Mouse (Mus musculus): ENCODE measurements around the gene Chtf18. TPM values are rescaled to one million over a fixed set of nuclear protein-coding genes. Genes with fewer than 3 reads are reported as not detected.
A peak's percentile ranks its signal among the peaks of the same experiment; 100 is the strongest.

Gene Chtf18
- polyA plus RNA-seq, 1 experiment: 10.6 TPM

DNA sequence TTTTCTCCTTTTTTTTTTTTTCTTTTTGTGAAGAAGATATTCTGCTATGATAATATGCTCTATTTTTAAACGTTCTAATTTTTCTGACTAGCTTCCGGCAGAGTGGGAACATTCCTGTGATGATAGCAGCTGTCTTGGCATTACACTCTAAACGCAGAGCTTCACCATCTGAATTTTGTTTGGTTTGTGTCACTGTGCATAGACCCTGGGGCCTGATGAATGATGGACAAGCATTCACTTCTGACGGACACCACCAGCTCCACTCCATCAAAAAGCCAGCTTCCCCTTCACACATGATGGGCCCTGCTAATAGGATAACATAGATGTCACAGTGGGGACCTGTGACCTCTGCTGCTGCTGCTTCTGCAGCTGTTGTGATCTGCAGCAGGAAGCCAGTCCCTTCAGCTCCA, 34.3 kb upstream of the Chtf18 start:
- TF ChIP-seq POLR2A (IDR thresholded peaks at IDR 0.05; ENCODE audit: low read depth, low read length): no peak
- no peak for TF ChIP-seq CTCF (IDR thresholded peaks at IDR 0.05; ENCODE audit: extremely low read depth, insufficient read depth, insufficient read length, insufficient replicate concordance)
- H3K4me3 ChIP-seq (ENCODE audit: extremely low read depth, insufficient read depth, insufficient read length): no peak overlapping the region
- H3K36me3 ChIP-seq (ENCODE audit: control insufficient read depth, insufficient read depth, low read length): no peaks in the 10 kb centered on the region
- peaks cover 2% of the 10 kb centered on the region; the same call in 1 of the 2 replicates for H3K4me1 ChIP-seq (ENCODE audit: control insufficient read depth, insufficient read depth, insufficient read length)
- DNase-seq (ENCODE audit: low read depth in 1 of 2, low spot score in 2 of 2): no peak
- H3K27me3 ChIP-seq (ENCODE audit: control insufficient read depth, insufficient read depth, low read length): no peaks in the 10 kb centered on the region
- peak overlapping the region; percentile 22 for H3K27ac ChIP-seq (ENCODE audit: insufficient read depth, low read length)
- WGBS: 57% methylated on average over 4 of the region's 4 CpGs

DNA sequence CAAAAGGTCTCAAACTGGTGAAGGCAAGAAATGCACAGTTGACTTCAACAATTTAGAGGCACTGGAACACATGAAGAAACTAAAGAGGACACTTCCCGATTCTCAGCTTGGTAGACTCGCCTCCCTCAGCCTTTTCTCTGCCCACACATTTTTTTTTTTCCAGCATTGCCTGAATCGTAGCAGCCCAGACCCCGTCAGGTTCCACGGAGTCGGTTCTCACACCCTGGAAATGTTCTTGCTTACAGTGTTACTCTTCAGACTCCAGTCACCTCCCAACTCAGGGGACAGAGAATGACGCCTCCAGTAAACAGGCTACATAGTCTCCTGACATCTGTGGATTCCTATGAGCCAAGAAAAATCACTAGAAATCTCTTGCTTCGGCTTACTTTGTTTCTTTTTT, 32.9 kb upstream of the Chtf18 start:
- Histone ChIP-seq H3K27ac (ENCODE audit: insufficient read depth, low read length) (no peak overlapping the region), H3K36me3 (ENCODE audit: control insufficient read depth, insufficient read depth, low read length) (no peaks in the 10 kb centered on the region), H3K27me3 (ENCODE audit: control insufficient read depth, insufficient read depth, low read length) (no peaks in the 10 kb centered on the region), H3K4me3 (ENCODE audit: extremely low read depth, insufficient read depth, insufficient read length) (no peak overlapping the region), H3K4me1 (ENCODE audit: control insufficient read depth, insufficient read depth, insufficient read length) (peaks cover 2% of the 10 kb centered on the region; the same call in 1 of the 2 replicates)
- no peak for DNase-seq (ENCODE audit: low read depth in 1 of 2, low spot score in 2 of 2)
- 74% methylated on average over 8 of the region's 8 CpGs for WGBS
- TF ChIP-seq CTCF (IDR thresholded peaks at IDR 0.05; ENCODE audit: extremely low read depth, insufficient read depth, insufficient read length, insufficient replicate concordance) (no peak), POLR2A (IDR thresholded peaks at IDR 0.05; ENCODE audit: low read depth, low read length) (no peak)

DNA sequence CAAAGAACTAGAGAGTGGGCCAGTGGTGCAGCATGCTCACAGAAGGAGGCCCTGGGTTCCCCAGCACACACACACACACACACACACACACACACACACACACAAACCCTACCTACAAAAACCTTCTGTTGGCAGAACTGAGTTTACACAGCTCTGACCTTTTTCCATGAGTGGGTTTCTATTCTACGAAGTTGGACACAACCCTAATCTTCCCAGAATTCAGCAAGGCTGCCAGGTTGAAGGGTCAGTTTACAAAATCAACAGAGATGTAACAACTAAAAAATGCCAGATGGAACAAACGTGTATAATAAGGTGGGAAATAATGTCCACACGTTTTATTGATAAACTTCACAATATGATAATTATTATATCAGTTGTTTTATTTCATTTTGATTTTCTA, 30.5 kb upstream of the Chtf18 start:
- DNase-seq (ENCODE audit: low read depth in 1 of 2, low spot score in 2 of 2): no peak
- WGBS: 78% methylated on average over 3 of the region's 3 CpGs
- Histone ChIP-seq H3K36me3 (ENCODE audit: control insufficient read depth, insufficient read depth, low read length) (no peaks in the 10 kb centered on the region), H3K4me1 (ENCODE audit: control insufficient read depth, insufficient read depth, insufficient read length) (peaks cover 2% of the 10 kb centered on the region; the same call in 1 of the 2 replicates), H3K4me3 (ENCODE audit: extremely low read depth, insufficient read depth, insufficient read length) (no peak overlapping the region), H3K27me3 (ENCODE audit: control insufficient read depth, insufficient read depth, low read length) (no peaks in the 10 kb centered on the region), H3K27ac (ENCODE audit: insufficient read depth, low read length) (no peak overlapping the region)
- TF ChIP-seq CTCF (IDR thresholded peaks at IDR 0.05; ENCODE audit: extremely low read depth, insufficient read depth, insufficient read length, insufficient replicate concordance): no peak
- no peak for TF ChIP-seq POLR2A (IDR thresholded peaks at IDR 0.05; ENCODE audit: low read depth, low read length)

DNA sequence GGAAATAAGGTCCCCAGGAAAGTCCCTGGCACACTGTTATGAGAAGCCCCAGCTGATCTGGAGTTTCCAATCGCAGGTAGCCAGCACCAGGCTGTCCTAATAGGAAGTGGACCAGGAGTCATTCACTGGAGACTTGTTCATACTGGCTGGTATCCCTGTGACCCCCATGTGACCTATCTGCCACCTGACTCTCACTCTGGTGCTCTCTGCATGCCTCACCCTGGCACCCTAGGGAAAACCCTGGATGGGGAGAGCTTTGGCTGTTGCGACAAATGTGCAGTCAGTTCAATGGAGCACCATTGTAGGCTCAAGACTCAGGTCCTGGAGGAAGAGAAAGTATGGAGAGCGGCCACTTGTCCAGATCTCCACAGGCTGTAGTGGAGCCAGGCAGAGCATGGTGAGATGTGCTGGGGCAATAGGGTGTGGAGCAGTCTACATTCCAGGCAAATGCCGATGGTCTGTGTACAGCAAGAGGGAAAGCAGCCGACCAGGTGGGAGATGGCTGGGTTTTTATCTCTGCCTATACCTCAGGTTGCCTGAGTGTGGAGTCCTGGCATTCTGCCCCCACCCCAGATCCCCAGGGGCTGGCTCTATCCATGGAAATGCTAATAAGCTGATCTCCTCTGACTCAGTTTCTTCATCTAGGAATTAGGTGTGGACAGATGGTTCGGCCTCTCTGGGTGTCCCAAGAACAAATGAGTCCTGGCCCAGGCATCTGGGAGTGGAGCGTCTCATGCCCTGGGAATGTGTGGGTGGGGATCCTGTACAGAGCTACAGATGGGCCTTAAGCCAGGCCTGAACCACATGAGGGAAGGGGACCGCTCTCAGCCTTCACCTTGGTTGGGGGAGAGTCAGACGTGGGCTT, 29.4 kb upstream of the Chtf18 start:
- Histone ChIP-seq H3K27me3 (ENCODE audit: control insufficient read depth, insufficient read depth, low read length) (no peaks in the 10 kb centered on the region), H3K4me3 (ENCODE audit: extremely low read depth, insufficient read depth, insufficient read length) (no peak overlapping the region), H3K27ac (ENCODE audit: insufficient read depth, low read length) (no peak overlapping the region), H3K4me1 (ENCODE audit: control insufficient read depth, insufficient read depth, insufficient read length) (peaks cover 2% of the 10 kb centered on the region; the same call in 1 of the 2 replicates), H3K36me3 (ENCODE audit: control insufficient read depth, insufficient read depth, low read length) (no peaks in the 10 kb centered on the region)
- TF ChIP-seq CTCF (IDR thresholded peaks at IDR 0.05; ENCODE audit: extremely low read depth, insufficient read depth, insufficient read length, insufficient replicate concordance) (no peak), POLR2A (IDR thresholded peaks at IDR 0.05; ENCODE audit: low read depth, low read length) (no peak)
- no peak for DNase-seq (ENCODE audit: low read depth in 1 of 2, low spot score in 2 of 2)
- WGBS: 79% methylated on average over 9 of the region's 9 CpGs

DNA sequence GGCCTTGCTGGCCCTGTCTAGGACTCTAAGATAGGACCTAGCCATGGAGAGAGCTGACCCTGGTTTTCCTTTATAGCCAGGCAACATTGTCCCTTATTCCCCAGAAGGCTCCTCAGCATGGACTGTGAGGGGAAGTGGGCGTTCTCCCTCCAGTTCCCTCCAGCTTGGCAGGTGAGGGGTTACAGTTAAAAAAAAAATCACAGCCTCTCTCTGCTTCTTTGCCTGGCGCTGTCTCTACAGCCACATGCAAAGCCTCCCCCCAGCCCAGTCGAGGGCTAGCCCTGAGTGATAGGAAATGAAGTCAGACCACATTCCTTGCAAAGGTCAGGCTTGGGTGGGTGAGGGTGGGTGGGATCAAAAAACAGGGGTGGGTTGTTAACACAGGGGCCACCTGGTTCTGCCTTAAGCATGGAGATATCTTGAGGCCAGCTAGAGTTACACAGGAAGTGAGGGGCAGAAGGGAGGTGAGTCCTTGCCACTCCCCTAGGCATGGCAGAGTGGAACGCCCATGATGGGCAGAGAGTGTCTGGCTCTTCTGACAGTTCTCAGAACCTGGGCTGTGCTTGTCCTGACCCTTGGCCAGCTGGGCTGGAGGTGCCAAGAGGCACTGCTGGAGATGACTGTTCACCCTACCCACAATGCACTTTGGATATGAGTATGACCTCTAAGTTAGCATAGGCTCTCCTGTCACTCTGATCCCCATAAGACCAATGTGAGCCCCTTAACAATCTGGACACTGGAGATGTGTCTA, 28.6 kb upstream of the Chtf18 start:
- no peak for TF ChIP-seq CTCF (IDR thresholded peaks at IDR 0.05; ENCODE audit: extremely low read depth, insufficient read depth, insufficient read length, insufficient replicate concordance)
- TF ChIP-seq POLR2A (IDR thresholded peaks at IDR 0.05; ENCODE audit: low read depth, low read length): no peak
- WGBS: 36% methylated on average over 4 of the region's 4 CpGs
- no peak overlapping the region for H3K4me3 ChIP-seq (ENCODE audit: extremely low read depth, insufficient read depth, insufficient read length)
- no peak for DNase-seq (ENCODE audit: low read depth in 1 of 2, low spot score in 2 of 2)
- H3K27me3 ChIP-seq (ENCODE audit: control insufficient read depth, insufficient read depth, low read length): no peaks in the 10 kb centered on the region
- no peaks in the 10 kb centered on the region for H3K4me1 ChIP-seq (ENCODE audit: control insufficient read depth, insufficient read depth, insufficient read length)
- no peaks in the 10 kb centered on the region for H3K36me3 ChIP-seq (ENCODE audit: control insufficient read depth, insufficient read depth, low read length)
- no peak overlapping the region for H3K27ac ChIP-seq (ENCODE audit: insufficient read depth, low read length)

DNA sequence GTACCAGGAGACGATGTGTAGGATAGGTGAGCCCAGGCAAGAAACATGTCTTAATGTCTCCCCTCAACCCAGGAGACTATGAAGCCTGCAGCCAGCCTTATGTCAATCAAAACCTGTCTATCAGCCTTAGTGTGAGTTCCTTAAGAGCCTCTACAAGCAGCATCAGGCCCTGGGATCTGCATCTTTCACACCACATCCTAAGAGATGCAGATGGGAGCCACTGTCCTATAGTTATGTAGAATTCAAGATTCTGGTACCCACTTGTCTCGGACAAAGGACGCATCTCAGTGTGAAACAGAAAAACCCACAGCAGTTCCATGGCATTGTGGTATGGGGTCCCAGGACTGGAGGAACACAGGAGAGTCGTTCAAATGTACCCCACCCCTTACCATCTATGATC, 27.9 kb upstream of the Chtf18 start:
- Histone ChIP-seq H3K27me3 (ENCODE audit: control insufficient read depth, insufficient read depth, low read length) (no peaks in the 10 kb centered on the region), H3K4me3 (ENCODE audit: extremely low read depth, insufficient read depth, insufficient read length) (no peak overlapping the region), H3K4me1 (ENCODE audit: control insufficient read depth, insufficient read depth, insufficient read length) (no peaks in the 10 kb centered on the region), H3K36me3 (ENCODE audit: control insufficient read depth, insufficient read depth, low read length) (no peaks in the 10 kb centered on the region), H3K27ac (ENCODE audit: insufficient read depth, low read length) (no peak overlapping the region)
- DNase-seq (ENCODE audit: low read depth in 1 of 2, low spot score in 2 of 2): no peak
- WGBS: 86% methylated on average over 4 of the region's 4 CpGs
- TF ChIP-seq POLR2A (IDR thresholded peaks at IDR 0.05; ENCODE audit: low read depth, low read length) (no peak), CTCF (IDR thresholded peaks at IDR 0.05; ENCODE audit: extremely low read depth, insufficient read depth, insufficient read length, insufficient replicate concordance) (no peak)

All from spleen, adult 2 months (tissue).